Mouse (Mus musculus): ENCODE data around the gene Ceacam12.
"Not testable (repeated sequence)": the region's sequence is repeated elsewhere in the genome, so short reads cannot be mapped to it uniquely, and the experiment has no call there.

Ceacam12 gene
- long read RNA-seq, experiment 1: 0 reads
- long read RNA-seq, experiment 2: 0 reads

GRCm38 (mm10) chr7:18065629-18066028 is at the start of gene Ceacam12:
Ceacam12 (plus strand) TSS chr7:18065929.
- intact Hi-C loops (cut with DNase I): no loop called here

- intact Hi-C loops (cut with DNase I): not testable (repeated sequence)
These were observed 8.1 kb downstream of the Ceacam12 start for GRCm38 (mm10) chr7:18073821-18074220.

- intact Hi-C loops (cut with DNase I): no loop called here
These were observed 35.1 kb downstream of the Ceacam12 start for GRCm38 (mm10) chr7:18100785-18101184.

Small RNA genes lying within 50 kb of the gene (microRNA-seq; reads per million reads assigned to microRNA genes)
- 0 reads per million in 2 experiments for gene Gm22414
